Mouse (Mus musculus): Measurements from ENCODE around the gene Cars. TPM values are rescaled to one million over a fixed set of nuclear protein-coding genes. Genes with fewer than 3 reads are reported as not detected.

The Cars gene
- polyA plus RNA-seq, 1 experiment from 2014 or later: 71.6 TPM

GRCm38 (mm10) chr7:143565015-143565647 is 34.8 kb downstream of the Cars start:
- peaks cover 44% of the 10 kb centered on the region for H3K36me3 ChIP-seq (ENCODE audit: control insufficient read depth, insufficient read depth, low read length)
- H3K4me2 ChIP-seq (ENCODE audit: low read length): no peak overlapping the region
- no peak for ATAC-seq
- no peaks in the 10 kb centered on the region for H3K27me3 ChIP-seq (replicated peaks; ENCODE audit: control insufficient read depth, insufficient read depth, low read length)
- H3K9ac ChIP-seq (ENCODE audit: low read depth, low read length): no peak overlapping the region
- no peaks in the 10 kb centered on the region for H3K9me3 ChIP-seq (ENCODE audit: control insufficient read depth, low read length)
- no peaks in the 10 kb centered on the region for H3K4me1 ChIP-seq (ENCODE audit: control insufficient read depth, insufficient read depth, low read depth, low read length)
- H3K27ac ChIP-seq (ENCODE audit: low read depth, low read length): no peak overlapping the region
- 98% methylated on average over 6 of the region's 6 CpGs for WGBS
- H3K4me3 ChIP-seq (ENCODE audit: low read length): no peak overlapping the region

- Histone ChIP-seq H3K4me3 (ENCODE audit: low read length) (no peak overlapping the region), H3K4me2 (ENCODE audit: low read length) (no peak overlapping the region), H3K36me3 (ENCODE audit: control insufficient read depth, insufficient read depth, low read length) (peaks cover 30% of the 10 kb centered on the region), H3K9ac (ENCODE audit: low read depth, low read length) (no peak overlapping the region), H3K27ac (ENCODE audit: low read depth, low read length) (no peak overlapping the region), H3K9me3 (ENCODE audit: control insufficient read depth, low read length) (no peaks in the 10 kb centered on the region), H3K4me1 (ENCODE audit: control insufficient read depth, insufficient read depth, low read depth, low read length) (no peaks in the 10 kb centered on the region), H3K27me3 (replicated peaks; ENCODE audit: control insufficient read depth, insufficient read depth, low read length) (no peaks in the 10 kb centered on the region)
- 93% methylated on average over 5 of the region's 5 CpGs for WGBS
- no peak for ATAC-seq
Observed at GRCm38 (mm10) chr7:143563787-143564186, 36.1 kb downstream of the Cars start.

DNA sequence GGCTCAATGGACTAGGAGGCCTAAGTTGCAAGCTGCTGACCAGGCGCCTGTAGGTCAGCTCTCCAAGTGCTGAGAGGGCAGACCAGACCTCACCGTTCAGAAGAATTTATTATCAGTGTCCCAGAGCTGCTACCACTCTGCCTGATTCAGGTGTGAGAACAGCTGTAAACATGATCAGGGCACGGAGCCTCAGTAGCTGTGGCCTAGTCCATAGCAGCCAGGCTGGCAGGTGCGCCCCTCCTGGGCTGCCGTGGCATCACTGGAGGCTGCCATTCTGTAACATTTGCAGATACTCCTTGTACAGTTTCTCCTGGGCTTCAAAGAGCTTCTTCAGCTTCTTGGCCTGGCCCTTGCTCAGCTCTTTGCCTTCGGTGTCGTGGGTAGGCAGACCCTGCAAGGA is 42.3 kb downstream of the Cars start:
- 75% methylated on average over 7 of the region's 7 CpGs for WGBS
- no peaks in the 10 kb centered on the region for H3K27me3 ChIP-seq (replicated peaks; ENCODE audit: control insufficient read depth, insufficient read depth, low read length)
- H3K4me3 ChIP-seq (ENCODE audit: low read length): no peak overlapping the region
- H3K36me3 ChIP-seq (ENCODE audit: control insufficient read depth, insufficient read depth, low read length): peaks cover 26% of the 10 kb centered on the region
- peaks cover 3% of the 10 kb centered on the region; the same call in 1 of the 2 replicates for H3K4me1 ChIP-seq (ENCODE audit: control insufficient read depth, insufficient read depth, low read depth, low read length)
- ATAC-seq: peak; percentile 61; the same call in 1 of the 2 replicates
- peak overlapping the region; percentile 72 for H3K27ac ChIP-seq (ENCODE audit: low read depth, low read length)
- no peak overlapping the region for H3K4me2 ChIP-seq (ENCODE audit: low read length)
- H3K9me3 ChIP-seq (ENCODE audit: control insufficient read depth, low read length): no peaks in the 10 kb centered on the region
- H3K9ac ChIP-seq (ENCODE audit: low read depth, low read length): no peak overlapping the region; the same call in 1 of the 2 replicates

DNA sequence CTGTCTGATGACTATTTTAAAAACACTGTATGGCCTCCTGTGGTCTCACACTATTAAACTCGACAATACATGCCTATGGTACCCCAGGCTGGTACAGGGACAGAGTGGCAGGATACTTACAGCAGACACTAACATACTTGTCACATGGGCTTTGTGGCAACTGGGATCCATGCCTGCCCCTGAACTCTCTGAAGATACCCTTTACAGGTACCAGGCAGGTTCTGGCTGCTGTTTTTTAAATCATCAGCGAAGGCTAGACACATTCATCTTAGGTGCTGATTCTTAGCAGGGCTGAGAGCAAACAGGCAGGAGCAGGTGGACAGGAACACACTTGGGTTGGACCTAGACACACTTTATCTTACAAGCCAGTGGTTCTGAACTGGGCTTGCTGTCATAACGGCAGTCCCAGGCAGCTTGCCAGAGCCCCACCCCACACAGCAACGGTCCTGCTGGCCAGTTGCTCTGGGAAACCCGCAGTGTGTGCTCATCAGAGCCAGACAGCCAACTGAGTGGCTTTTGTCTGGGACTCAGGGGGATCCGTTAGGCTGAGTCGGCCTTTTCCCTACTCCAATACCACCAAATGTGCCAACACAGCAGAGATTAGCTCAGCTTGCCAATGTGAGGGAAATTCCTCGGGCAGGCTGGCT is 42.8 kb downstream of the Cars start:
- no peak overlapping the region for H3K4me3 ChIP-seq (ENCODE audit: low read length)
- H3K4me2 ChIP-seq (ENCODE audit: low read length): no peak overlapping the region
- H3K9ac ChIP-seq (ENCODE audit: low read depth, low read length): no peak overlapping the region
- H3K36me3 ChIP-seq (ENCODE audit: control insufficient read depth, insufficient read depth, low read length): peaks cover 24% of the 10 kb centered on the region
- peak overlapping the region; percentile 72 for H3K27ac ChIP-seq (ENCODE audit: low read depth, low read length)
- peaks cover 3% of the 10 kb centered on the region; the same call in 1 of the 2 replicates for H3K4me1 ChIP-seq (ENCODE audit: control insufficient read depth, insufficient read depth, low read depth, low read length)
- ATAC-seq: peak; percentile 94
- no peaks in the 10 kb centered on the region for H3K27me3 ChIP-seq (replicated peaks; ENCODE audit: control insufficient read depth, insufficient read depth, low read length)
- H3K9me3 ChIP-seq (ENCODE audit: control insufficient read depth, low read length): no peaks in the 10 kb centered on the region
- 60% methylated on average over 8 of the region's 8 CpGs for WGBS

GRCm38 (mm10) chr7:143549588-143550220 is 50.2 kb downstream of the Cars start:
- no peak for ATAC-seq
- Histone ChIP-seq H3K27me3 (replicated peaks; ENCODE audit: control insufficient read depth, insufficient read depth, low read length) (no peaks in the 10 kb centered on the region), H3K4me3 (ENCODE audit: low read length) (peak overlapping the region; percentile 98), H3K4me1 (ENCODE audit: control insufficient read depth, insufficient read depth, low read depth, low read length) (peaks cover 21% of the 10 kb centered on the region), H3K4me2 (ENCODE audit: low read length) (peak overlapping the region; percentile 89), H3K9me3 (ENCODE audit: control insufficient read depth, low read length) (no peaks in the 10 kb centered on the region), H3K9ac (ENCODE audit: low read depth, low read length) (peak overlapping the region; percentile 78), H3K27ac (ENCODE audit: low read depth, low read length) (peak overlapping the region; percentile 81), H3K36me3 (ENCODE audit: control insufficient read depth, insufficient read depth, low read length) (no peaks in the 10 kb centered on the region; the same call in none of the 2 replicates)
- WGBS: 32% methylated on average over 2 of the region's 2 CpGs

DNA sequence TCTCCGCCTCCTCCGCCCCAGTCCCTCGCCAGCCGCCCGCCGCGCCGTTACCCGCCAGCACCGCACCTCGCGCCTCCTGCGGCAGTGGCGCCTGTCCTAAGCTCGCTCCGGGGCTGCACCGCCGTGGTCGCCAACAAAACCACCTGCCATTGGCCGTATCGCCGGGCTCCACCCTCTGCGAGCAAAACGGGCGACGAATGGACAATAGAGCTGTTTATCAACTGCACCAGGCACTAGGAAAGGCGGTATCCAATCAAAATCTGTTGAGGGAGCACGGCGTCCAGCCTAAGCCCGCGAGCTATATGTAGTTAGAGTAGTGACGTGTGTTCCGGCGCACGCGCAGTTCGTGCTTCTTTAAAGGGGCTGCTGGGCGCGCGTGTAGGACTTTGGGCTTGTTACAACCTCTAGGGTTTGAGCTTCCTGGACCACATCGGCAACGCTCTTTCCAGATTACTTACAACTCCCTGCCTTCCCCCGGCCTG is 50.9 kb downstream of the Cars start, which contains the start of gene Nap1l4:
Nap1l4 (minus strand) TSS at position 131 of the 482 bp plus-strand sequence.
- peak within 1 kb of the TSS; percentile 94 for H3K4me2 ChIP-seq (ENCODE audit: low read length)
- H3K9ac ChIP-seq (ENCODE audit: low read depth, low read length): peak within 1 kb of the TSS; percentile 94
- H3K27me3 ChIP-seq (replicated peaks; ENCODE audit: control insufficient read depth, insufficient read depth, low read length): no peaks in the 10 kb centered on the region
- H3K27ac ChIP-seq (ENCODE audit: low read depth, low read length): peak within 1 kb of the TSS; percentile 94
- H3K4me1 ChIP-seq (ENCODE audit: control insufficient read depth, insufficient read depth, low read depth, low read length): peaks cover 21% of the 10 kb centered on the region
- WGBS: 0% methylated on average over 42 of the region's 43 CpGs
- no peaks in the 10 kb centered on the region for H3K9me3 ChIP-seq (ENCODE audit: control insufficient read depth, low read length)
- peak within 1 kb of the TSS; percentile 98 for H3K4me3 ChIP-seq (ENCODE audit: low read length)
- peak; percentile 100 for ATAC-seq
- no peaks in the 10 kb centered on the region for H3K36me3 ChIP-seq (ENCODE audit: control insufficient read depth, insufficient read depth, low read length)

- under 1% methylated on average over 42 of the region's 63 CpGs for WGBS
- Histone ChIP-seq H3K27ac (ENCODE audit: low read depth, low read length) (peak overlapping the region; percentile 94), H3K9me3 (ENCODE audit: control insufficient read depth, low read length) (no peaks in the 10 kb centered on the region), H3K36me3 (ENCODE audit: control insufficient read depth, insufficient read depth, low read length) (no peaks in the 10 kb centered on the region), H3K9ac (ENCODE audit: low read depth, low read length) (peak overlapping the region; percentile 94), H3K4me1 (ENCODE audit: control insufficient read depth, insufficient read depth, low read depth, low read length) (peaks cover 21% of the 10 kb centered on the region), H3K4me3 (ENCODE audit: low read length) (peak overlapping the region; percentile 98), H3K4me2 (ENCODE audit: low read length) (peak overlapping the region; percentile 94), H3K27me3 (replicated peaks; ENCODE audit: control insufficient read depth, insufficient read depth, low read length) (no peaks in the 10 kb centered on the region)
- peak; percentile 73 for ATAC-seq
Observed at GRCm38 (mm10) chr7:143548231-143548961, 51.5 kb downstream of the Cars start.

DNA sequence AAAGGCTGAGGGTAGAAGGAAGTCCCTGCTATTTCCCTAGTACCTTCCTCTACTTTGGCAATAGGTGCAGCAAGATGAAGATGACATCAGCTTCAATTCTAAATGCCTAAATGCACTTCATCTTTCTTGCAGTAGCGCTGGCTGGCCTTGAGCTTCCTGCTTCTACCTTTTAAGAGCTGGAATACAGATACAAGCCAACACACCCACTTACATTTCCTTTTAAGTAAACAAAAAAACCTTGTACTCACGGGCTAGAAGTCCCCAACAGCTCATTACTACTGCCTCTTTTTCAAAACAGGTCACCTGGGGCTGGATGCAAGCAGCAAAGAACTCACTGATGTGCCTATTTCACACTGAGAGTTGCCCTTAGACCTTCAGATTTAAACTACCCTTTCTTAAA is 53.3 kb downstream of the Cars start:
- H3K27ac ChIP-seq (ENCODE audit: low read depth, low read length): no peak overlapping the region
- 68% methylated on average over 2 of the region's 2 CpGs for WGBS
- no peak overlapping the region for H3K4me2 ChIP-seq (ENCODE audit: low read length)
- no peak overlapping the region for H3K4me3 ChIP-seq (ENCODE audit: low read length)
- no peaks in the 10 kb centered on the region for H3K9me3 ChIP-seq (ENCODE audit: control insufficient read depth, low read length)
- no peak for ATAC-seq
- H3K27me3 ChIP-seq (replicated peaks; ENCODE audit: control insufficient read depth, insufficient read depth, low read length): no peaks in the 10 kb centered on the region
- H3K4me1 ChIP-seq (ENCODE audit: control insufficient read depth, insufficient read depth, low read depth, low read length): peaks cover 26% of the 10 kb centered on the region
- H3K36me3 ChIP-seq (ENCODE audit: control insufficient read depth, insufficient read depth, low read length): no peaks in the 10 kb centered on the region
- no peak overlapping the region for H3K9ac ChIP-seq (ENCODE audit: low read depth, low read length)

Measured in hindbrain, embryonic 16.5 days (tissue).